Mouse (Mus musculus) small intestine, adult 2 months (tissue): Measurements from ENCODE around the gene Tnp2.
"Not testable (repeated sequence)": the region's sequence is repeated elsewhere in the genome, so short reads cannot be mapped to it uniquely, and the experiment has no call there.

Experiments
- CTCF ChIP-seq: fragments of 200-500 bp; IDR thresholded peaks from 2 replicates; pipeline ENCODE4 v1.5.1; 2012; ENCODE audit warnings: low read depth, mild to moderate bottlenecking, control low read depth, inconsistent platforms, low read length, moderate library complexity, mixed read lengths; ENCODE audit not compliant: insufficient replicate concordance, insufficient read length; ENCODE audit errors: extremely low read depth
- POLR2A ChIP-seq: fragments of 200-500 bp; IDR thresholded peaks from 2 replicates; pipeline ENCODE4 v1.6.1; 2012; ENCODE audit warnings: low read depth, mild to moderate bottlenecking, control low read depth, inconsistent platforms, low read length, moderate library complexity

DNA sequence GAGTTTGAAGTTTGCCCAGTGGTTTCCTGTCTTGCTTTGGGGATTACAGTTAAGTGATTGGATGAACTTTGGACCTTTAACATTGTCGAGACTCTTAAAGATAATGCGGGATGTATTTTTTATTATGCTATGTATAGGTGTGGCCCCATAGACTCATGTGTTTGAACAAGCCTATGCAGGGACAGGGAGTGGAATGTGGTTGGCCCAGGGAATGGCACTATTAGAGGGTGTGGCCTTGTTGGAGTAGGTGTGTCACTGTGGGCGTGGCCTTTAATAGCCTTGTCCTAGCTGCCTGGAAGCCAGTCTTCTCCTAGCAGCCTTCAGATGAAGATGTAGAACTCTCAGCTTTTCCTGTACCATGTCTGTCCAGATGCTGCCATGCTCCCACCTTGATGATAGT, 14.0 kb upstream of the Tnp2 start:
- not testable (repeated sequence) for TF ChIP-seq CTCF, POLR2A
